Mouse (Mus musculus): ENCODE results near the gene Mgat5.

DNA sequence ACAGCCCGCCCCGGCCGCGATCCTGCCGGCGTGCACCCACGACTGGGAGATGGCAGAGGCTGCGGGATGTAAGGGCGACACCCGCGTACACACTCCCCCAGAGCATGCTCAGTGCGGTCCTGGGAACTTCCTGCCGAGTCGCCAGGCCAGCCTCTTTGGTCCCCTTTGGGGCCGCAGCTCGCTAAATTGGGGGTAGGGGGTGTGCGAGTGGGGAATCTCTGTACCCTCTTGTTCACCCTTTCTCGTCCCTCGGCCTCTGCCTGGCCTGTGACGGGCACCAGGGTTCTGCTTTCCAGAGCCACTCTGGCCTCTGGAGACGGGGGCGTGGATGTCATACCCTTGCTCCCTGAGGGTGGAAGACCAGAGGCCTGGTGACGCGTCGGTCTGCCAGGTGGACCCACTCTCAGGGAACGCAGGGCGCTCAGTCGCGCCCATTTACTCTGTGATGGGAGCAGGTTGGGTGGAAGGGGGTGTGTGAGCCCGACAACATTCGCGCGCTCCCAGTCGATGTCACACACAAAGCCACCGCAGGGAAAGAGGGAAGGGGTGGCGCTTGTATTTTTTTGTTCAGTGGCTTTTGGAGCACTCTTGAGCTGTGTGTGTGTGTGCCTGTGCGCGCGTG is 1.3 kb downstream of the Mgat5 start:
- 0 out of 2 replicates have a peak, but pooled peaks have one; percentile 20 for TF ChIP-seq CTCF (IDR thresholded peaks at IDR 0.05; ENCODE audit: borderline replicate concordance, control insufficient read depth, extremely low read depth, insufficient read depth, low read length, poor library complexity)
- TF ChIP-seq POLR2A (IDR thresholded peaks at IDR 0.05; ENCODE audit: control insufficient read depth, extremely low read depth, insufficient read depth, low read length, poor library complexity), result 0 out of 2 replicates have a peak, but pooled peaks have one; percentile 43

Data from thymus, adult 2 months (tissue).